Mouse (Mus musculus): ENCODE data around the gene Pole. TPM values are rescaled to one million over a fixed set of nuclear protein-coding genes. Genes with fewer than 3 reads are reported as not detected.

The Pole gene
- total RNA-seq, 2 experiments from 2014 or later, result 1.3 to 1.8 TPM

Other genes starting within 250 kb of the Pole start
- 10 to 100 TPM in 1 of 2 experiments, 1 to 10 TPM in 1; 7.8 to 13.0 TPM for gene Gm17655, start 213.8 kb upstream of the Pole start, total RNA-seq (2021)
- under 1 TPM; 0.56 to 0.76 TPM for gene Gm35315, start 191.9 kb upstream of the Pole start, total RNA-seq (2021)
- 1 to 10 TPM; 4.4 to 4.7 TPM for gene Plcxd1, start 186.3 kb upstream of the Pole start, total RNA-seq (2021)
- gene Gtpbp6, start 178.1 kb upstream of the Pole start, total RNA-seq (2021), result 10 to 100 TPM; 69.3 to 91.5 TPM
- gene Zfp605, start 176.2 kb upstream of the Pole start, total RNA-seq (2021), result 10 to 100 TPM; 15.4 to 17.0 TPM
- 10 to 100 TPM; 46.5 to 61.0 TPM for gene Chfr, start 150.5 kb upstream of the Pole start, total RNA-seq (2021)
- gene Golga3, start 109.6 kb upstream of the Pole start, total RNA-seq (2021), result 10 to 100 TPM; 44.6 to 50.7 TPM
- 10 to 100 TPM; 36.1 to 41.3 TPM for gene Ankle2, start 55.3 kb upstream of the Pole start, total RNA-seq (2021)
- 10 to 100 TPM; 62.5 to 63.2 TPM for gene Pgam5, start 16.4 kb upstream of the Pole start, total RNA-seq (2021)
- gene Pxmp2, start 120 bp upstream of the Pole start, total RNA-seq (2021), result 10 to 100 TPM in 1 of 2 experiments, 1 to 10 TPM in 1; 10.0 to 12.6 TPM
- gene P2rx2, start 56.9 kb downstream of the Pole start, total RNA-seq (2021), result under 1 TPM in 1 of 2 experiments, not detected in 1; 0.75 TPM
- not detected for gene Lrcol1, start 58.4 kb downstream of the Pole start, total RNA-seq (2021)
- 10 to 100 TPM; 83.5 to 89.3 TPM for gene Fbrsl1, start 162.2 kb downstream of the Pole start, total RNA-seq (2021)

Data from layer of hippocampus, postnatal 25 days (tissue).